Mouse (Mus musculus) splenic B cell, adult 2 months (primary cell): Measurements from ENCODE around the gene Diablo.

Experiments used
- DNase-seq: peaks from one replicate; pipeline ENCODE4 v3.0.0-alpha.2; 2011; ENCODE audit warnings: low read depth, low spot score
- H3K27me3 ChIP-seq: 2 replicates; pipeline ENCODE4 v1.6.1; 2012; ENCODE audit warnings: mild to moderate bottlenecking, low read length, moderate library complexity, mixed read lengths; ENCODE audit not compliant: control insufficient read depth, poor library complexity, insufficient read depth, severe bottlenecking
- H3K36me3 ChIP-seq: 2 replicates; pipeline ENCODE4 v1.6.1; 2012; ENCODE audit warnings: mild to moderate bottlenecking, low read length, moderate library complexity, mixed read lengths; ENCODE audit not compliant: control insufficient read depth, poor library complexity, insufficient read depth, severe bottlenecking

The Diablo gene

DNA sequence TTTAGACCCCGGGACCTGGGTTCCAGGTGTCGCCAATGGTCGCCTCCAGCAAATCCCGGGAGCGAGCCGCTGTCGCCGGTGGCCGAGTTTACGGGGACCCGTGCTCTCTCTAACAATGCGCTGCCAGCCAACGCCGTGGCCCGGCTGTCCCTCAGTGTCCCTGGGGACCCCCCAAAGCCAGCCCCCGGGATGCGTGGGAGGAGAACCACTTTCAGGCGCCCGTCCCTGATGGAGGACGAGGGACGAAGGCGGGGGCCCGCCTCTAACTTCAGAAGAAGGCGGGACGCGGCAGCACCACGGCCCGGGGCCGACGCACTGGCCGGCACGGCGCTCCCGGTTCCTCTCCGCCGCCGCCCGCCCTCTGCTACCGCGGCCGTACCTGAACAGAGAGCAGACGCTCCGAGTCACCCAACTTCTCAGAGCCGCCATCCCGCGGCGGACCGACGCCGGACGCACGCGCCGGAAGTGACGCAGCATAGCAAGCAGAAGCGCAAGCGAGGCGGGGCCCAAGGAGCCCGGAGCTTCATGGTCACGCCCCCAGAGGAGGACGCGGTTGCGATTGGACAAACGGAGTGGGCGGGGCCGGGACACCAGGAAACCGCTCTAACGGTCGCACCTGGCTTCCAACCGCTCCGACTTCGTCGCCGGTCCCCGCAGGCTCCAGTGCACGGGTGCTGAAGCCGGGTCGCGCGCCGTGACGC is at the start of gene Diablo:
TSS of gene Diablo (minus strand) at position 485 of the 701 bp plus-strand sequence.
- Histone ChIP-seq H3K36me3 (peaks cover 4% of the 10 kb centered on the region), H3K27me3 (no peaks in the 10 kb centered on the region)
- DNase-seq, result peak; percentile 99

DNA sequence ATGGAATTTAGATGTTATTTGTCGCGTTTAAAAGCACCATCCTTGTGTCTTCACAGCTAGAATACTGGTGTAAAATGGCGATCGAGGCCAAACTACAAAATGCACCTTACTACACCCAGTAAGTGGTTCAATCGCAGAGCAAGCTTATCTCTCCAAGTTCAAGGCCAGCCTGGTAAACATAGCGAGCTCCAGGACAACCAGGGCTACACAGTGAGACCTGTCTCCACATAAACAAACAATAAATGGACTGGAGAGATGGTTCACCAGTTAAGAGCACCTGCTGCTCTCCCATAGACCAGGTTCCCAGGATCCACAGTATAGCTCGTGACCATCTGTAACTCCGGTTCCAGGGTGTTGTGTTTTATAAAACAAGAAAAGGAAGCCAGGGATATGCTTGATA is 49.4 kb upstream of the Diablo start:
- peak; percentile 16 for DNase-seq
- Histone ChIP-seq H3K36me3 (peaks cover 2% of the 10 kb centered on the region; the same call in 1 of the 2 replicates), H3K27me3 (no peaks in the 10 kb centered on the region)

DNA sequence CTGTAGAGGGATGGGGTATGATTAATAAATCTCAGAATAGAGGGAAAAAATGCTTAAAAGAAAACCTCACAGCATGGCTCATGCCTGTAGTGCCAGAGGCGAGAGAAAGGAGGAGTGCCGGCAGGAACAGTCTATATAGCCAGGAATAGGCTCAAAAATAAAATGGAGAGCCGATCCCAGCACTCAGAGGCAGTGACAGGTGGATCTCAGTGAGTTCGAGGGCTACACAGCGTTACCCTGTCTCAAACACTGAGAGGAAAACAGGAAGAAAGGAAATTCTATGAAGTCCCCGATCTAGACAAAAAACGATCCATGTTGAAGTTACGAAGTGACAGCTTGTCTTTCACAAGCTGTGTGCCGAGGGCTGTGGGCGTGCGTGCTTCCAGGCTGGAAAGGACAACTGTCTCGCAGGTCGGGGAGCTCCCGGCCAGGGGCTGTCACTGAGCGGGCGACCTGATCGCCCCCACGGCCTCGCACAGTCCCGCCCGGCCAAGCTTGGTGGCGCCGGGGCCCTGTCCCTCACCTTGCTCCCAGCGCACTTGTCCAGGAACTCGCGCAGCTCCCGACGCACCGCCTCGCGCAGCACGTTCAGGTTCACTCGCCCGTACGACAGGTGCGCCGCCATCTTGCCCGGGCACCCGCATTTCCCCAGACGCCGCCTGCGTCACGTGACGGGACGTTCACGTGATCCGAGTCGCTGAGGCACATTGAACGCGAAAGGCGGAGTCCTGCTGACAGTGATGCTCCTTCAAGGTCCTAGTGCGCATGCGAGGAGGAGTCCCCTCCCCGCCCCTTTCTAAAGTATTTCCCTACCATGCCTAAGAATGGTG is 48.6 kb upstream of the Diablo start, which contains the start of gene Vps33a:
TSS of gene Vps33a (minus strand) at position 682 of the 830 bp plus-strand sequence.
- peak; percentile 100 for DNase-seq
- no peaks in the 10 kb centered on the region for H3K27me3 ChIP-seq

DNA sequence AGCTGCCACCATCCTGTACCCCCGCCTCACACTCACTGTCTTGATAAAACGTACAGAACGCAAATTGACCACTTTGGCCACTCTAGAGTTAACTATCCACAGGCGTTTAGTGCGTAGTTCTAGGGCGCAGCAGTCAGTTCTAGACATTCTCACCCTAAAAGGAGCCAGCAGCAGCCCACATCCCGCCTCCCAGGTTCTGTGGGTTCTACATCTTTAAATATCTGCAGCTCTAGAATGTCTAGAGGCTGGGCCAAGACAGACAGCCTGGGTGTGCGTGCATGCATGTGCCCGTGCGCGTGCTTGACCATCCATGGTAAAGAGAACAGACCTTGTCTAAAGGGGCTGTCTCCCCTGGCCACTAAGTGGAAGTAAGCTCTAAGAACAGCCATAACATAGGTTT is 37.2 kb upstream of the Diablo start:
- no peak for DNase-seq
- peaks cover 21% of the 10 kb centered on the region for H3K36me3 ChIP-seq
- no peaks in the 10 kb centered on the region for H3K27me3 ChIP-seq

More for the DNA sequence above, 48.6 kb upstream of the Diablo start, which contains the start of gene Vps33a:
- H3K36me3 ChIP-seq, result peaks cover 2% of the 10 kb centered on the region; the same call in 1 of the 2 replicates

DNA sequence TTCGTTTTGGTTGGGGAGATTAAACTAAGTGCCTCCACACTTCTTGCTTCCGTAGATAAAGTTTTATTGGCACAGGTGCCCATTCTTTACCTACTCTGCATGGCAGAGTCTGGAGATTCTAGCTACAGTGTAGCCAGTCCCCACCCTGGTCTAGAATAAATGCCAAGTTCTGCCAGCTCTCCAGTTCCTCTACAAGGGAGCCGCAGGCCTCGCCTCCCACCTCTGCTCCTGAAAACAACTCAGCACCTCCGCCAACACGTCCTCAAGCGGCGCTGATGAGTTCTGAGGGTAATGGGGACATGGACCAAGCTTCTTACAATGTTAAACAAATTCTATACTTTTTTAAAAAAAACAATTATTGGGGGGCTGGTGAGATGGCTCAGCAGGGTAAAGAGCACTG is 35.6 kb upstream of the Diablo start:
- Histone ChIP-seq H3K27me3 (no peaks in the 10 kb centered on the region), H3K36me3 (peaks cover 14% of the 10 kb centered on the region)
- no peak for DNase-seq

DNA sequence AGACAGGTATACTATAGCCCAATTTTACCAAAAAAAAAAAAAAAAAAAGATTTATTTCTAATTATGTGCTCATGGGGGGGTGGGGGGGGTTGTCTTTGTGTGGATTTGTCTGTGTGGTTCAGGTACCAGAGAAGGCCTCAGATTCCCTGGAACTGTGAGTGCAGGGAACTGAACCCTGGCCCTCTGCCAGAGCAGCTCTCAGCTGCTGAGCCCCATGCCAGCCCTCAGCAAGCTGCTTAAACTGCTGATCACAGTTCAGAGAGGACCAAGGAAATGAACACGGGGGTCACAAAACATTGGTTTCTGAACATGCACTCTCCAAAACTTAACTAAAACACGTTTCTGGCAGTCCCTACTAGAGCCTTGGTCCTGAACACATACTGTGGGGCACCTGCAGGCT is 32.5 kb upstream of the Diablo start:
- Histone ChIP-seq H3K36me3 (peaks cover 9% of the 10 kb centered on the region), H3K27me3 (no peaks in the 10 kb centered on the region)
- DNase-seq, result no peak

DNA sequence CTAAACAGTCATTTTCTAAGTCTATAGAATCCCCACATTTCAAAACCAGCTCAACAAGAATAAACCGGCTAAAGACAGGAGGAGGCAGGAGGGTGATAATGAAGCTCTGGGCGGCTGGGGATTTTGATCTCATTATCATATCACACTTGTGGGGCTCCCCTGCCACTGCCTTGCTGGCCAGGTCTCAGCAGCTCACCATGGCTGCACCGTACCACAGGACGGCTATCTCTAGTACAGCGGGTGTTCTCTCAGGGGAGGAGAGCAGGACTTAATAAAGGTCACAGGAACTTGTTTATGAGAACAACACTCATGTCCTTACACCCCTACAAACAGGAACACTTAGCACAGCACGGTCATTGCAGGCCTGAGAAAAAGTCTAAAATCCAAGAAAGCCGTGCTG is 31.7 kb upstream of the Diablo start:
- H3K36me3 ChIP-seq, result peaks cover 9% of the 10 kb centered on the region
- H3K27me3 ChIP-seq, result no peaks in the 10 kb centered on the region
- DNase-seq, result no peak

DNA sequence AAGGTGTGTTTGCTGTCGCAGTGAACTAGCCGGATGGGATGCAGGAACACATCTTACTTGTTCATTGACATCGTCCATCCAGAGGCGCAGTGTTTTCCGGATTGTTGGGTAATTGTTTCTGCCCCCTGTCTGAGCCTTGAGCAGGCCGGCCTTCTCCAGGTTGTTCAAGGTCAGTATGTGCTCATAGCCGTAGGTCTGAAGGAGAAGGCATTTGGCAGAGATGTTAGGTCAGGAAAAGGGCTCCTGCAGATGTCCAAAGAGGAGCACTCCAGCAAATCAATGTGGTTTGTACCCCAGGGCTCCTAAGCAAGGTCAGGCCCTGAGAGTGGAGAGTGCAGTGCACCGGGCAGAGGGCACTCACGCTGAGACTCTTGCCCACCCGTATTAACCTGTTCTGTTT is 9.8 kb upstream of the Diablo start:
- Histone ChIP-seq H3K36me3 (peaks cover 27% of the 10 kb centered on the region), H3K27me3 (no peaks in the 10 kb centered on the region)
- no peak for DNase-seq

DNA sequence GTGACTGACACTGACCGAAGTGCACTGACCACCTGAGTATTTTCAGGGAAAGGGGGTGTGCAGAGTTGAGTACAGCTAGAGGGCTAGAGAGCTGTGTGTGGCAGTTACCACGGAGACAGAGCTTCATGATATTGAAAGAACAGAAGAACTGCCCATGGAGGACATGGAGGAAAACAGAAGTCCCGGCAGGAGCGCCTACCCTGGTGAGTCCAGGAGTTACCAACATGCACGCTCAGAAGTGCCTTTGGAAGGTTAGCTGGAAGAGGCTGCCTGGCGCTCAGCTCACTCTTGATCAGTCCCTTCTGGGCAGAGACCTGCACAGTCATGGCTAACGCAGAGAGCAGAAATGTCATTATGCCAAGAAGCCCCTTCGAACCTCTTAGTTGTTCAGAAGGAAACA is 6.1 kb upstream of the Diablo start:
- H3K27me3 ChIP-seq, result no peaks in the 10 kb centered on the region
- peaks cover 30% of the 10 kb centered on the region for H3K36me3 ChIP-seq
- DNase-seq, result no peak

DNA sequence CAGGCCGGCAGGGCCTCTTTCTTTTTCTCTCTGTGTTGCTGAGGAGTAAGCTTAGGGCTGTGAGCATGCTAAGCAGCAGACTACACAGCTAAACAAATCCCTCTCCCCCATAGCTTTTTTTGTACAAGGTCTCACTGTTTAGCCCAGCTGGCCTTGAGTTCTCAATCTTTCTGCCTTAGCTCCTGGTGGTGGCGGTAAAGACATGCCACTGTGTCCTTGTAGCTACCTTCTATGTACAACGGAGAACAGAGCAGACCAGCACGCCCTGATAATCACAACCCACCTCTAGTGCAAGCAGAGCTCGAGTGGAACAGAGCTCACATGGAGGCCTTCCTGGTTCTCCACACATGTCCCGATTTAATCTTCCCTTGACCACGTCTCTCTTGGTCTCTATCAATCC is 4.7 kb upstream of the Diablo start:
- DNase-seq, result no peak
- Histone ChIP-seq H3K27me3 (no peaks in the 10 kb centered on the region), H3K36me3 (peaks cover 23% of the 10 kb centered on the region)

DNA sequence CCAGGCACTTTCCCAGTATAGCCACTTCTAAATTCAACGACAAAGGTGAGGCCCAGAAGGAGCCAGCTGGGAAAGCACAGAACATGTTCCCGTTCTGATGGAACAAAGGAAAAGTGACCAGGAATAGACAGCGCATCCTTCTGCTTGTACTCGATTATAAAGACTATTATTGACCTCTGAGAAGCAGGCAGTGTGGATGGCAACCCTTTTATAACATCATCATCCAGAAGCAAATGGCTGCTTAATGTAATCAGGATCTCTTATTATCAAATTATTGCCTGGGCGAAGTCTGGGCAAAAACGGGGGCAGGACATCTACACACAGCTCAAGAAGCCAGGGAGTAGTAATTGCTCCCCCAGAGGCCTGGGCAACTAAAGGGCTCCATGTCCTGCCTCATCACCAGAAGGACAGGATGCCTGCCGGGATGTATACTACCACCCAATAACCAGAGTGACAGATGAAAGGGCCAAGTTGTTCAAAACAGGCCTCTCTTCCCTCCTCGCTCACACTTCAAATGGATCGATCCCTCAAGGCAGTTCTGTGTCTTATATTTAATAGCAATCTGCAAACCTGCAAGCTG is 2.0 kb upstream of the Diablo start:
- DNase-seq, result no peak
- H3K36me3 ChIP-seq, result peaks cover 7% of the 10 kb centered on the region

DNA sequence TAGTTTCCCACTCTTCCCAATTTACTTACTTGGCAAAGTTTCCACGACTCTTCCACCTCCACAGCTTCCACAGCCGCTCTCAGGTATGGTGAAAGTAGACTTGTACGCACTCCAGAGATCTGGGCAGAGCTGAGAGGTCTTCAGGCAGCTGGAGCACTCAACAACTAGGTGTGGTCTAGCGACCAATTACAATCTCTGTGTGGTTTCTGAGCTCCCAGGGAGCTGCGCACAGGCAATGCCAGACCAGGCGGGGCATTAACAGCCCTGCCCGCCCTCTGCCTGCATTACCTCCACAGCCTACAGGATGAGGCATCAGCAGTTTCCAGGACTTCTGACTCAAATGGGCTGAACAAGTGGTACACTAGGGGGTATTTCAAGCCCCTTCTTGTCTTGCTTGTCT is 1.3 kb upstream of the Diablo start, which contains the start of gene Gm49027:
TSS of gene Gm49027 (minus strand) at position 208 of the 400 bp plus-strand sequence.
- Histone ChIP-seq H3K27me3 (no peaks in the 10 kb centered on the region), H3K36me3 (peaks cover 4% of the 10 kb centered on the region)
- no peak for DNase-seq

More for the DNA sequence above, 2.0 kb upstream of the Diablo start:
- no peaks in the 10 kb centered on the region for H3K27me3 ChIP-seq

DNA sequence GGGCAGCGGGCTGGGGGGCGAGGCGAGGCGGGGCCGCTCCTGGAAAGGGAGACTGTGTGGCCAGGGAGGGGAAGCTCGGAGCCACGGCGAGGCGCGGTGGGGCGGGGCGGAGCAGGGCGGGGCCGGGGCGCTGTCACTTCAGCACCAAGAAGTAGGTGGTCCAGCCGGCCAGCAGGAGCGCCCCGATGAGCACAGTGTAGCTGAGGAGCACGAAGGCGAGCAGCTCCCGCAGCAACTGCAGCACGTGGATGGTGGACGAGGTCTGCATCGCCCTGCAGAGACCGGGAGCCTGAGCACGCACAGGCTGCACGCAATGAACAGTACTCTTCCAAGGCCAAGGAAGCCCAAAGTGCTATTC is 396 bp upstream of the Diablo start:
- DNase-seq, result no peak
- Histone ChIP-seq H3K36me3 (peaks cover 4% of the 10 kb centered on the region), H3K27me3 (no peaks in the 10 kb centered on the region)

DNA sequence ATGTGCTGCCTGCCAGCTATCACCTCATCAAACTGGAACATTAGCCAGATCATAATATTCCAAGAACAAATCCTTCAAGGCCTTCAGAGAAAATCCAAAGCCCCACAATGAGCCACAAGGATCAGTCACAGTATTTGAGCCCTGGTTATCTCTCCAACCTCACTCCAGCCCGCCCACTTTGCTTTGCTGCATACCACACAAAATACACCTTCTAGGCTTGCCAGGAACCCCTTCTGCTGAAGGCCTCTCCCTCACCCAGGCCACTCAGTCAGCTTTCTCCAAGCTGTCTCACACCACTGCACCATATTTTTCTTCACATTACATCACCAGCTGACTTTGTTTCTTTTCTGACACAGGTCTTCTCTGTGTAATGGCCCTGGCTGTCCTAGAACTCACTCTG is 1.8 kb downstream of the Diablo start:
- no peaks in the 10 kb centered on the region for H3K36me3 ChIP-seq
- no peaks in the 10 kb centered on the region for H3K27me3 ChIP-seq
- DNase-seq, result no peak

DNA sequence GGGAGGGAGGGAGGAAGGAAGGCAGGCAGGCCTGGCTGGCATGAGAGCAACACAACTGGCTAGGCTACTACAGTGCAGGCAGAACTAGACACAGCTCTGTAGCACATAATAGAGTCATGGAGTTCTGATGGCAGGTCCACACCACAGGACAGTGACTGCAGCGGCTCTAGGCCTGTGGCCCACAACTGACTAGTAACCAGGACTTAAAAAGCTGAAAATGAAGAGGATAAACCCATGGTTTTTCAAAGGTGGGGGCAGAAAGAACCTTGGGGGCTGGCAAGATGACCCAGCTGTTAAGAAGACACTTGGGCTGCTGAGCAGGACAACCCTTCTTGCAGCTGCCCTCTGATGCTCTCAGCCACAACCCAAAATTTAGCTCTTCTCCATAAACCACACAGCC is 2.4 kb downstream of the Diablo start:
- no peak for DNase-seq
- H3K27me3 ChIP-seq, result no peaks in the 10 kb centered on the region
- no peaks in the 10 kb centered on the region for H3K36me3 ChIP-seq
